Comparison of ENCODE assay signal across 10 mouse cellular contexts in genomic region chr7:125747316-125747690, GRCm38 (mm10). TPM values are rescaled to one million over a fixed set of nuclear protein-coding genes. Genes with fewer than 3 reads are reported as not detected.
A peak's percentile ranks its signal among the peaks of the same experiment; 100 is the strongest.
DNase-seq lines count a peak whose midpoint lies in the region; TF ChIP-seq lines count a peak whose summit lies in the region.
"Had no signal": no experiment of that assay in that cellular context is flagged by ENCODE, and none has a peak within 500 bp of the region (broad histone marks: within the 10 kb centered on the region; RNA-seq: fewer than 3 reads in every experiment).

No protein-coding gene starts in this region.

- H3K4me3 ChIP-seq in ES-E14 (ENCODE audit: insufficient read depth in 1 of 2, low read depth in 1 of 2, low read length in 2 of 2, poor library complexity in 1 of 2, severe bottlenecking in 1 of 2), result no peak overlapping the region
- no peak overlapping the region for H3K4me3 ChIP-seq in liver, adult 2 months (ENCODE audit: insufficient read depth, low read depth, low read length)
- H3K4me3 ChIP-seq: heart, embryonic 15.5 days had no signal

- in situ Hi-C loops in ES-E14 (cut with MboI; ENCODE audit: low sequenced_read_pairs in 2 of 2, unreplicated experiment in 2 of 2), result no loop called here

- no peaks in the 10 kb centered on the region for H3K9me3 ChIP-seq in ES-E14 (ENCODE audit: control insufficient read depth, insufficient read depth, low read depth, low read length)
- H3K9me3 ChIP-seq: heart, embryonic 15.5 days had no signal

- H3K79me2 ChIP-seq in liver, adult 2 months (ENCODE audit: control insufficient read depth, insufficient read depth, low read length), result no peaks in the 10 kb centered on the region

- intact Hi-C loops in heart, postnatal 25 days (cut with DNase I), result loop anchor here (5.0 kb wide), 2 partner anchors 70 to 335 kb away; partner anchors contain the start of gene Gsg1l

- TF ChIP-seq CTCF in liver, adult 2 months (IDR thresholded peaks at IDR 0.05; ENCODE audit: low read depth, low read length), result peak; percentile 34; the same call in 1 of the 2 replicates

- no peak for TF ChIP-seq POLR2A in liver, adult 2 months (IDR thresholded peaks at IDR 0.05; ENCODE audit: extremely low read depth, insufficient read depth, low read length)

- no peaks in the 10 kb centered on the region for H3K36me3 ChIP-seq in ES-E14 (ENCODE audit: control insufficient read depth, insufficient read depth, low read length, poor library complexity, severe bottlenecking)
- no peaks in the 10 kb centered on the region for H3K36me3 ChIP-seq in liver, adult 2 months (ENCODE audit: control insufficient read depth, insufficient read depth, low read length)
- H3K36me3 ChIP-seq: heart, embryonic 15.5 days had no signal

- peak; percentile 39 for DNase-seq in heart, postnatal 4 days
- no peak for DNase-seq in heart, adult 18-20 months
- peak; percentile 18 for DNase-seq in 3134 (ENCODE audit: extremely low read depth, insufficient read length, low spot score)
- peak; percentile 30 for DNase-seq in ES-E14 (ENCODE audit: low read depth, low spot score)
- peak; percentile 17 for DNase-seq in liver, adult 2 months (ENCODE audit: extremely low read depth, low read depth, low spot score)
- DNase-seq in natural killer cell, adult 2 months (ENCODE audit: low spot score in 2 of 2), result no peak
- no peak for DNase-seq in heart, postnatal 25 days (ENCODE audit: low spot score)
- DNase-seq in adrenal gland, postnatal 4 days (ENCODE audit: low spot score in 2 of 2), result no peak
- DNase-seq: right cerebral cortex, postnatal 4 days had no signal

- WGBS in liver, adult 2 months, result 81% methylated on average over 7 of the region's 7 CpGs

- H3K4me1 ChIP-seq in ES-E14 (ENCODE audit: control insufficient read depth in 2 of 2, insufficient read depth in 2 of 2, low read length in 2 of 2, poor library complexity in 1 of 2), result peaks cover 0 to 2% of the 10 kb centered on the region in 2 experiments; a peak in 1 of 4 replicates
- H3K4me1 ChIP-seq in liver, adult 2 months (ENCODE audit: control insufficient read depth, insufficient read depth, low read length), result no peaks in the 10 kb centered on the region

- H3K27ac ChIP-seq in ES-E14 (ENCODE audit: insufficient read depth, low read depth, low read length, poor library complexity, severe bottlenecking), result no peak overlapping the region
- no peak overlapping the region for H3K27ac ChIP-seq in liver, adult 2 months (replicated peaks; ENCODE audit: insufficient read depth, low read depth, low read length)
- H3K27ac ChIP-seq: heart, embryonic 15.5 days had no signal

- H3K27me3 ChIP-seq in liver, adult 2 months (ENCODE audit: control insufficient read depth, insufficient read depth, low read length), result no peaks in the 10 kb centered on the region
- H3K27me3 ChIP-seq: heart, embryonic 15.5 days had no signal

- H3K9ac ChIP-seq in ES-E14 (ENCODE audit: insufficient read depth, low read depth, low read length, poor library complexity, severe bottlenecking), result no peak overlapping the region
- no peak overlapping the region for H3K9ac ChIP-seq in liver, adult 2 months (ENCODE audit: low read depth, low read length)
- H3K9ac ChIP-seq: heart, embryonic 15.5 days had no signal

TF ChIP-seq in ES-E14, 5 proteins besides CTCF, POLR2A, EP300 and RAD21:
- no peak for TF ChIP-seq CHD2 (IDR thresholded peaks at IDR 0.05; ENCODE audit: low read depth, low read length)
- no peak for TF ChIP-seq MAFK (IDR thresholded peaks at IDR 0.05; ENCODE audit: insufficient read depth, low read depth, low read length)
- no peak for TF ChIP-seq HCFC1 (IDR thresholded peaks at IDR 0.05; ENCODE audit: borderline replicate concordance, insufficient read depth, low read length)
- TF ChIP-seq ZNF384 (IDR thresholded peaks at IDR 0.05; ENCODE audit: low read depth, low read length), result no peak
- TF ChIP-seq ZC3H11A (IDR thresholded peaks at IDR 0.05; ENCODE audit: borderline replicate concordance, low read depth, low read length), result no peak

RNA-seq across cellular contexts. Expression of gene D430042O09Rik, which starts 39.6 kb away (rescaled TPM):
- total RNA-seq in heart, postnatal 4 days (2021), result 10 to 100 TPM; 19.0 to 20.6 TPM
- total RNA-seq in heart, adult 18-20 months (2021), result 10 to 100 TPM in 1 of 2 experiments, 1 to 10 TPM in 1; 7.9 to 11.9 TPM
- total RNA-seq in ES-E14 (2012; rRNA removed), result 4.4 and 4.8 TPM in 2 replicates
- total RNA-seq in liver, adult 2 months (2014; rRNA removed), result 8.5 and 9.9 TPM in 2 replicates
- 8.8 and 9.0 TPM in 2 replicates for polyA plus RNA-seq in liver, adult 2 months (2012; rRNA removed)
- 10 to 100 TPM; 11.2 to 13.5 TPM for total RNA-seq in heart, postnatal 25 days (2021)
- 10 to 100 TPM; 25.1 to 29.6 TPM for total RNA-seq in adrenal gland, postnatal 4 days (2021)

RNA-seq across cellular contexts. Expression of gene Gtf3c1, which starts 39.7 kb away (rescaled TPM):
- total RNA-seq in heart, postnatal 4 days (2021), result 10 to 100 TPM; 87.6 to 97.4 TPM
- total RNA-seq in heart, adult 18-20 months (2021), result 10 to 100 TPM; 48.1 to 57.9 TPM
- 83.5 and 95.4 TPM in 2 replicates for total RNA-seq in ES-E14 (2012; rRNA removed)
- total RNA-seq in liver, adult 2 months (2014; rRNA removed), result 14.9 and 21.0 TPM in 2 replicates
- polyA plus RNA-seq in liver, adult 2 months (2012; rRNA removed), result 23.5 and 24.4 TPM in 2 replicates
- total RNA-seq in heart, postnatal 25 days (2021), result 10 to 100 TPM; 60.1 to 65.7 TPM
- total RNA-seq in adrenal gland, postnatal 4 days (2021), result 10 to 100 TPM; 74.6 to 78.3 TPM

Comparison
In these comparisons a context has a peak if more than half of its experiments do, and no peak if none do; other contexts are left out.
1. DNase-seq: peak in heart, postnatal 4 days (single experiment), 3134 (single experiment), ES-E14 (single experiment) and liver, adult 2 months (single experiment); none in heart, adult 18-20 months (0 of 2), natural killer cell, adult 2 months (0 of 2), heart, postnatal 25 days (single experiment) and adrenal gland, postnatal 4 days (0 of 2).